Mouse (Mus musculus): ENCODE measurements around the gene Pla2g7. TPM values are rescaled to one million over a fixed set of nuclear protein-coding genes. Genes with fewer than 3 reads are reported as not detected.
A peak's percentile ranks its signal among the peaks of the same experiment; 100 is the strongest.

The Pla2g7 gene
- total and polyA plus RNA-seq, 2 experiments from 2014 or later = 115 to 313 TPM

DNA sequence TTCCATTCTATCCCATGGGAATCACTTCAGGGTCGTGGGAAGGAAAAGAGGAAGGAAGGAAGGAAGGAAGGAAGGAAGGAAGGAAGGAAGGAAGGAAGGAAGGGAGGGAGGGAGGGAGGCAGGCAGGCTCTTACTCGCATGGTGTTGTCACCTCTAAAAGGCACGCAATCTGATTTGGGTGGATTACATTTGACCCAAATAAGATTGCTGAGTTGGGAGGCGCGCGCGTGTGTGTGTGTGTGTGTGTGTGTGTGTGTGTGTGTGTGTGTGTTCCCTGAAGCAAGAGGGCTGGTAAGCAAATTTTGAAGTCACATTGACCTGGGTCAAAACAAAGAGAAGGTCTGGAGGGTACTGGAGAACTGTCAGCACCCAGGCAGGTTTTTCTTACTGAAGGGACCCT lies 1.4 kb downstream of the Pla2g7 start:
- H3K27ac ChIP-seq = peak overlapping the region; percentile 36; the same call in 1 of the 2 replicates
- peak overlapping the region; percentile 76 for H3K4me2 ChIP-seq (ENCODE audit: low read depth, low read length)
- H3K27me3 ChIP-seq (ENCODE audit: insufficient read depth, low read length) = no peaks in the 10 kb centered on the region
- peak overlapping the region; percentile 45 for H3K4me3 ChIP-seq (ENCODE audit: low read length)
- no peaks in the 10 kb centered on the region for H3K36me3 ChIP-seq (ENCODE audit: insufficient read depth, low read length)
- TF ChIP-seq CTCF (IDR thresholded peaks at IDR 0.05; ENCODE audit: low read depth) = no peak
- no peak for ATAC-seq
- H3K9me3 ChIP-seq (ENCODE audit: low read length) = no peaks in the 10 kb centered on the region
- WGBS = 56% methylated on average over 7 of the region's 7 CpGs
- H3K9ac ChIP-seq (replicated peaks; ENCODE audit: low read length) = no peak overlapping the region; the same call in 1 of the 2 replicates
- 0 out of 2 replicates have a peak, but pooled peaks cover 6% of the 10 kb centered on the region for H3K4me1 ChIP-seq (ENCODE audit: insufficient read depth, low read length)
- DNase-seq (ENCODE audit: low spot score) = no peak

DNA sequence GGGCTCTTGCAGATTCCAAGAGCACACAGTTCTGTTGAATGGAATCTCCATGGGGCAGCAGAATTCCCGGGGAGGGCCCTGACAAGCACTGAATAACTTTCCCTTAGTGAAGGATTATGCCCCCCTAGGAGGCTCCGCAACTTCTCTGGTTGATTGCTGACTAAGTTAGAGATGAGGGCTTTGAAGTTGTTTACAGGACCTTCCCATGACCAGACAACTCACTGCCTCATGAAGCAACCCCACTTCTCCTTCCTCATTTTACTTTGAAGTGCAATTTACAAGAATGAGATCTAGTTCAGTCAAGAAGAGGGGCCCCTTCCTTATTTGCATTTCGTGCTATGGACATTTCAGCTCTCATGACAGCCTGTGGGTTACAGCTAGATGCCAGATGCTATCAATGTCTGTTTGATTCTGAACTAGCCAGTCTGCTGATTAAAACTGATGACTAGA lies 5.8 kb downstream of the Pla2g7 start:
- TF ChIP-seq CTCF (IDR thresholded peaks at IDR 0.05; ENCODE audit: low read depth) = no peak
- H3K27ac ChIP-seq = peak overlapping the region; percentile 54; the same call in 1 of the 2 replicates
- H3K36me3 ChIP-seq (ENCODE audit: insufficient read depth, low read length) = no peaks in the 10 kb centered on the region
- H3K27me3 ChIP-seq (ENCODE audit: insufficient read depth, low read length) = no peaks in the 10 kb centered on the region
- DNase-seq (ENCODE audit: low spot score) (peak; percentile 40), ATAC-seq (peak; percentile 79)
- 19% methylated on average over 3 of the region's 3 CpGs for WGBS
- no peaks in the 10 kb centered on the region for H3K4me1 ChIP-seq (ENCODE audit: insufficient read depth, low read length)
- no peak overlapping the region for H3K9ac ChIP-seq (replicated peaks; ENCODE audit: low read length)
- no peak overlapping the region for H3K4me2 ChIP-seq (ENCODE audit: low read depth, low read length)
- H3K9me3 ChIP-seq (ENCODE audit: low read length) = no peaks in the 10 kb centered on the region
- no peak overlapping the region for H3K4me3 ChIP-seq (ENCODE audit: low read length)

DNA sequence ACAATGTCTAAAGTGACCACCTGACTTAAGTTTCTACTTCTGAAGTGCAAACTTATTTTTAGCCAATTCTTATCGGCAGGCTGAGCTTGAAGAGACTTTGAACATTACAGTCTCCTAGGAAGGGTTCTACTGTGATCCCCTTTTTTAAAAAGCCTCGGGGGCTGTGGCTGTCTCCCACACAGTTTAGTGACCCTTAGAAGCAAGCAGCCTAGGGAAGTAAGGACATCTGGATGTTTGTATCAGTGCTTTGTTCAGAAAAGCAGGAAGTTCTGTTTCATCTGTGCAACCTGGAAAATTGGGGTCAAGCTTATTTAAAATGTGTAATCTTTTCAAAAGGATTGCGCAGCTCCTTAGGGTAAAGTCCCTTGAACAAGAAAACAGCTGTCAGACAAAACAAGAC lies 12.6 kb downstream of the Pla2g7 start:
- Histone ChIP-seq H3K27ac (peak overlapping the region; percentile 60; the same call in 1 of the 2 replicates), H3K4me2 (ENCODE audit: low read depth, low read length) (peak overlapping the region; percentile 39), H3K9me3 (ENCODE audit: low read length) (no peaks in the 10 kb centered on the region), H3K27me3 (ENCODE audit: insufficient read depth, low read length) (no peaks in the 10 kb centered on the region), H3K4me3 (ENCODE audit: low read length) (no peak overlapping the region), H3K36me3 (ENCODE audit: insufficient read depth, low read length) (no peaks in the 10 kb centered on the region), H3K4me1 (ENCODE audit: insufficient read depth, low read length) (peaks cover 4% of the 10 kb centered on the region; the same call in 1 of the 2 replicates), H3K9ac (replicated peaks; ENCODE audit: low read length) (0 out of 2 replicates have a peak overlapping the region, but pooled peaks have one; percentile 9)
- DNase-seq (ENCODE audit: low spot score) (no peak), ATAC-seq (no peak)
- 33% methylated on average over 3 of the region's 3 CpGs for WGBS
- no peak for TF ChIP-seq CTCF (IDR thresholded peaks at IDR 0.05; ENCODE audit: low read depth)

DNA sequence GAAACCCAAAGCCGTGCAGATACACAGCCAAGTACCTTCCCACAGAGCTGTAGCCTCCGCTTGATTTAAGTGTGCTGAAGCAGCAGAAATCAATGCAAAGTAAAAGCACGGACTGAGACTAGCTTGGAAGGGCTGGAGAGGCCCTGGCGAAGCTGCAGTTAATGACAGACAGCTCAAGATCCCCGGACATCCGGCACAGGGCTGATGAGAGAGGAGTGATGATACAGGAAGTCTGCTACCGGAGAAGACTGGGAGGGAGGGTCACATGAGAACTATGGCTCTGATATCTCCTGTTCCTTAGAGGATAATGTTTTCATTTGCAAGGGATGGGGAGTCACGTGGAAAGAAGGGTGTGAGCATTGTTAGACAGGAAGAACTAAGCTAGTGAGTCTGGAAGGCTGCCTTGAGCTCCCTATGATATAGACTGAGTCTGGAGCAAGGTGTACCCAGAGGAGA lies 13.1 kb downstream of the Pla2g7 start:
- H3K27me3 ChIP-seq (ENCODE audit: insufficient read depth, low read length) = no peaks in the 10 kb centered on the region
- WGBS = 15% methylated on average over 8 of the region's 8 CpGs
- ATAC-seq (peak; percentile 82), DNase-seq (ENCODE audit: low spot score) (peak; percentile 57)
- no peak for TF ChIP-seq CTCF (IDR thresholded peaks at IDR 0.05; ENCODE audit: low read depth)
- 0 out of 2 replicates have a peak overlapping the region, but pooled peaks have one; percentile 9 for H3K9ac ChIP-seq (replicated peaks; ENCODE audit: low read length)
- H3K27ac ChIP-seq = peak overlapping the region; percentile 60; the same call in 1 of the 2 replicates
- no peaks in the 10 kb centered on the region for H3K9me3 ChIP-seq (ENCODE audit: low read length)
- H3K4me3 ChIP-seq (ENCODE audit: low read length) = no peak overlapping the region
- H3K36me3 ChIP-seq (ENCODE audit: insufficient read depth, low read length) = no peaks in the 10 kb centered on the region
- peaks cover 4% of the 10 kb centered on the region; the same call in 1 of the 2 replicates for H3K4me1 ChIP-seq (ENCODE audit: insufficient read depth, low read length)
- H3K4me2 ChIP-seq (ENCODE audit: low read depth, low read length) = peak overlapping the region; percentile 39

DNA sequence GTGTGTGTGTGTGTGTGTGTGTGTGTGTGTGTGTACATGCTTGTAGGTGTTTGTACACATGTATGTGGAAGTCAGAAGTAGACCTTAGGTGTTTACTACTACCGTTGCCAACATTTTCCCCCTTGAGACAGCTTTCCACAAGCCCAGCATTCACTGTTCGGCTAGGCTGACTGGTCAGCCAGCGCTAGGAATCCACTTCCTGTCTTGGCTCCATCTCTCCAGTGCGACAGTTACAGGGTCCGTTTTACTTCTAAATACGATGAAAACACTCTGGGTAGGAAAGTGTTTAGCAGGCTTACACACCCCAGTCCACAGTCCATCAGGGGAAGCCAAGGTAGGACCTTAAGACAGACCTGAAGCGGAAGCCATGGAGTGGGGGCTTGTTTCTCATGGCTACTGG lies 16.9 kb downstream of the Pla2g7 start:
- ATAC-seq = no peak

DNA sequence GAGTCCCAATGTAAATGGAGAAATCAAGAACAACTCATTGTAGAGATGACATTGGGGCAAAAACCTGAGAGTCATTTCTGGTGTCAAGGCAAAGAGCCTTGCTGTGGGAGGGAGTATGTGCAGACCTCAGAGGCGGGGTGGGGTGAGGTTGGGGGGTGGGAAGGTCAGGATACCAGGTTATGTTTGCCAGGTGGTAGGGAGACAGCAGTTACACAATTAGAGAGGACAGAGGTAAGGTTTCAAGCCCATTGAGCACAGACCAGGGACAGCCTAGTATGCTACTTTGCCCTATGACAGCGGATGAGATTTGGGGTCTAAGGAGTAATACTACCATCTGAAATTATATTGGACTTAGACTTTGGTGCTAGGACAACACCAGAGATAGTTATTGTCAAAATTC lies 19.4 kb downstream of the Pla2g7 start:
- DNase-seq (ENCODE audit: low spot score) = no peak
- Histone ChIP-seq H3K4me3 (ENCODE audit: low read length) (no peak overlapping the region), H3K4me2 (ENCODE audit: low read depth, low read length) (no peak overlapping the region), H3K27me3 (ENCODE audit: insufficient read depth, low read length) (no peaks in the 10 kb centered on the region), H3K9me3 (ENCODE audit: low read length) (no peaks in the 10 kb centered on the region), H3K27ac (no peak overlapping the region), H3K9ac (replicated peaks; ENCODE audit: low read length) (no peak overlapping the region), H3K36me3 (ENCODE audit: insufficient read depth, low read length) (no peaks in the 10 kb centered on the region), H3K4me1 (ENCODE audit: insufficient read depth, low read length) (no peaks in the 10 kb centered on the region)
- ATAC-seq = no peak
- 92% methylated on average over 2 of the region's 2 CpGs for whole genome bisulfite sequencing
- no peak for TF ChIP-seq CTCF (IDR thresholded peaks at IDR 0.05; ENCODE audit: low read depth)

More for the DNA sequence above, 16.9 kb downstream of the Pla2g7 start:
- WGBS = 79% methylated on average over 7 of the region's 7 CpGs
- no peak for DNase-seq (ENCODE audit: low spot score)
- H3K36me3 ChIP-seq (ENCODE audit: insufficient read depth, low read length) = no peaks in the 10 kb centered on the region
- no peak overlapping the region for H3K4me3 ChIP-seq (ENCODE audit: low read length)
- no peak overlapping the region for H3K9ac ChIP-seq (replicated peaks; ENCODE audit: low read length)
- H3K4me1 ChIP-seq (ENCODE audit: insufficient read depth, low read length) = peaks cover 4% of the 10 kb centered on the region; the same call in 1 of the 2 replicates
- no peaks in the 10 kb centered on the region for H3K27me3 ChIP-seq (ENCODE audit: insufficient read depth, low read length)
- H3K27ac ChIP-seq = no peak overlapping the region
- H3K4me2 ChIP-seq (ENCODE audit: low read depth, low read length) = no peak overlapping the region
- TF ChIP-seq CTCF (IDR thresholded peaks at IDR 0.05; ENCODE audit: low read depth) = no peak
- no peaks in the 10 kb centered on the region for H3K9me3 ChIP-seq (ENCODE audit: low read length)

DNA sequence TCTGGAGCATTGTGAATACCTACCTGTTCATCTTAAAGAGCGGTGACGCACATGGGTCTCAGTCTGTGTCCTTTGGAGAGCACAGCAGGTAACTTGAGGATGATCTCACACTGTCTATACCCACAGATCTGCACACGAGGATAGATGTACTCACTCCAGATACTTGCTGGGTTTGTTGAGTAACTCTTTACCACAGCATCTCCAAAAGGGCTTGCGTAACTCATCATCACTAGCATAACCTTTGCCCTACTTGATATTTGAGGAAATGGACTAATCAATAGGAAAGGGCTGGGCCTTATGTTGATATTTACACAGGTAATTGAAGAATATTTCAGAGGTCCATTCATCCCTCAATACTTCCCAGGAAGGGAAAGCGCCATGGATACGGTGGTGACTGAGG lies 21.9 kb downstream of the Pla2g7 start:
- 92% methylated on average over 6 of the region's 6 CpGs for WGBS
- no peak for ATAC-seq
- no peak overlapping the region for H3K4me2 ChIP-seq (ENCODE audit: low read depth, low read length)
- no peak for DNase-seq (ENCODE audit: low spot score)
- no peak overlapping the region for H3K9ac ChIP-seq (replicated peaks; ENCODE audit: low read length)
- H3K36me3 ChIP-seq (ENCODE audit: insufficient read depth, low read length) = no peaks in the 10 kb centered on the region
- H3K27me3 ChIP-seq (ENCODE audit: insufficient read depth, low read length) = no peaks in the 10 kb centered on the region
- H3K27ac ChIP-seq = no peak overlapping the region
- H3K4me3 ChIP-seq (ENCODE audit: low read length) = no peak overlapping the region
- no peak for TF ChIP-seq CTCF (IDR thresholded peaks at IDR 0.05; ENCODE audit: low read depth)
- H3K4me1 ChIP-seq (ENCODE audit: insufficient read depth, low read length) = no peaks in the 10 kb centered on the region
- no peaks in the 10 kb centered on the region for H3K9me3 ChIP-seq (ENCODE audit: low read length)
